In genomic region chr11:21348890-21349289, GRCm38 (mm10) we compare ENCODE assay signal across 16 mouse cellular contexts.
"Had no signal": no experiment of that assay in that cellular context is flagged by ENCODE, and none has a peak within 500 bp of the region (broad histone marks: within the 10 kb centered on the region; RNA-seq: fewer than 3 reads in every experiment).

No protein-coding gene starts in this region.

- H3K27ac ChIP-seq: neural tube, embryonic 12.5 days; neural tube, embryonic 13.5 days; neural tube, embryonic 15.5 days; stomach, embryonic 15.5 days; stomach, postnatal 0 days had no signal

- H3K9me3 ChIP-seq: neural tube, embryonic 12.5 days; neural tube, embryonic 13.5 days; neural tube, embryonic 15.5 days; stomach, embryonic 15.5 days had no signal

- H3K4me2 ChIP-seq: neural tube, embryonic 12.5 days; neural tube, embryonic 13.5 days; neural tube, embryonic 15.5 days; stomach, embryonic 15.5 days had no signal

- H3K9ac ChIP-seq: neural tube, embryonic 12.5 days; neural tube, embryonic 13.5 days; neural tube, embryonic 15.5 days; stomach, embryonic 15.5 days had no signal

- H3K4me1 ChIP-seq: neural tube, embryonic 12.5 days; neural tube, embryonic 13.5 days; neural tube, embryonic 15.5 days; stomach, embryonic 15.5 days had no signal

- H3K4me3 ChIP-seq: neural tube, embryonic 12.5 days; neural tube, embryonic 13.5 days; neural tube, embryonic 15.5 days; stomach, embryonic 15.5 days had no signal

- H3K27me3 ChIP-seq: neural tube, embryonic 12.5 days; neural tube, embryonic 13.5 days; neural tube, embryonic 15.5 days; stomach, embryonic 15.5 days had no signal

- DNase-seq: right cerebral cortex, adult 18-20 months; right cerebral cortex, postnatal 14 days; right cerebral cortex, postnatal 25 days; right cerebral cortex, postnatal 4 days; spleen, adult 18-20 months; thymus, adult 18-20 months; thymus, adult 2 months; thymus, postnatal 14 days; thymus, postnatal 25 days; thymus, postnatal 36 days; thymus, postnatal 4 days had no signal
